Mouse (Mus musculus) heart, adult 10 weeks (tissue): Measurements from ENCODE around the gene Mtcp1. TPM values are rescaled to one million over a fixed set of nuclear protein-coding genes. Genes with fewer than 3 reads are reported as not detected.

Experiments used
- polyA plus RNA-seq: library from polyadenylated mRNA; stranded (reverse); fragments of 350-450 nt; fragmentation: Illumina TruSeq; extraction: RNeasy Lipid Tissue Mini Kit (QIAGEN cat#74804); gene quantifications from one replicate; pipeline ENCODE4 v1.2.3, GENCODE M21; 2014; ENCODE audit warnings: low read depth, low replicate concordance

Gene Mtcp1
- 7.7 TPM for polyA plus RNA-seq

DNA sequence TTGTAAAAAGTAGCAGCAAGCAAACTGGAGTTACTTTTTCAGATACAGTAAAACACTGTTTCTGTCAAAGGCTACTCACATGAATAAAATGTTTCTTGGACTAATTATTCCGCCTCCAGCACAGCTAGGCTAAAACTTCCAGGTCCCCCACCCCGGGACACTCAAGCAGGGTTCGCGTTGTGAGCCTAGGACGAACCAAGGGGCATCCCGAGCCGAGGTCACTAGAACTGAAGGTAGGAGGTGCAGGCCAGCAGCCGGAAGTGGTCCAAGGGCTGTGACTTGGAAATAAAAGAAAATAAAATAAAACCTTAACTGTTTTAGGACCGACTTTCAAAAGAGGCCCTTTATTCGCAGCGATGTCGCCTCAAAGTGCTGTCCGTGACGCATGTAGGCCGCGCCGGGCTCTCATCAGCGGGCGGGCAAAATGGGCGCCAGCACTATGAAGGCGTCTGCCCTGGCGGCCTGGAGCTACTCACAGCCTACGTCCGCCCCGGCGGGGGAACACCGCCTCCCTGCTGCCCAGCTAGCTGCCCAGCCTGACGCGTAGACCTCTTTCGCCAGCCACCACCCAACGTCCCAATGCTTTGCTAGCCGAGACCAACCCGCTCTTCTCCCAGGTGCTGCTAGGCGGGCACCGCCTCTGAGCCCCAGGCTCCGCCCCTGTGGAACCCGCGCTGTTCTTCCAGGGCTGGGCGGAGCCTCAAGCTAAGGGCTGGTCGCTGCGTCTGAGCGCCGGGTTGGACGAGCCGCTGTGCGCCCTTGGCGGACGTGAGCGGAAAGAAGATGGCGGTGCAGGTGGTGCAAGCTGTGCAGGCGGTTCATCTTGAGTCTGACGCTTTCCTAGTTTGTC lies at the start of gene Mtcp1, which contains the start of the genes Cmc4 and Brcc3:
Gene Mtcp1, minus strand, starts transcription at position 653 of the 850 bp plus-strand sequence.
Gene Cmc4, minus strand, starts transcription at position 649 of the 850 bp plus-strand sequence.
Gene Brcc3, plus strand, starts transcription at position 693 of the 850 bp plus-strand sequence.

DNA sequence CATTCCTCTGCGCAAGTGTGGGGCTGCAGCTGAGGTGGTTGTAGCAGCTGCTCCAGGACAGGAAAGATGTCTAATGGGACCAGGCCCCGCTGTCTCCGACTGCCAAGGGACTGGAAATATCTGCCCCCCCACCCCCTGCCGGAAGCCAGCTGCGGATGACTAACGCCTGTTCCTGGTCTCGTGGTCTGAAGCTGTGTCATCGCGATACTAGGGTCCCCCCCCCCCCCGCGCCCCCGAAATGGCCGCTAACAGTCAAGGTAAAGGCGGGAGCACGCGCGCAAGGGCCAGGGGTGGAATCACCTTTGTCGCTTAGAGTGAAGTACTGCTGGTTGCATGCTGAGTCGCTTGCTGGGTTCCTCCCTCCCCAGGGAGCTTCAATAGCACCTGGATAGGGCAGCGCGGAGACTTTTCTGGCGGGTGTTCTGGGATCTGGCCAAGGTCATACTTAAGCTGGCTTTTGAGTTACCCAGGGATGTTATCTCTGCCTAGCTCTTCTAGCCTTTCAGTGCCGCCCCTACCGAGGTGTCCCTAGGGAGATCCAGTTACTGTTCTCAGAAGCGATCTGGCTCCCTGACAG lies 34.1 kb downstream of the Mtcp1 start, which contains the start of the genes Fundc2 and F8:
Gene Fundc2, plus strand, starts transcription at position 205 of the 577 bp plus-strand sequence.
Gene F8, minus strand, starts transcription at position 421 of the 577 bp plus-strand sequence.

Other genes with a start within 250 kb of the Mtcp1 start
- gene Fundc2, start 34.2 kb downstream of the Mtcp1 start, polyA plus RNA-seq: 135 TPM
- gene F8, start 34.0 kb downstream of the Mtcp1 start, polyA plus RNA-seq: 1.3 TPM
- gene Cmc4, start within 50 bp of the Mtcp1 start, polyA plus RNA-seq: 11.1 TPM
- gene Brcc3, start within 50 bp of the Mtcp1 start, polyA plus RNA-seq: 32.8 TPM
- gene Vbp1, start 97.7 kb upstream of the Mtcp1 start, polyA plus RNA-seq: 53.0 TPM
- 0.42 TPM for gene Rab39b, start 161.6 kb upstream of the Mtcp1 start, polyA plus RNA-seq